Mouse (Mus musculus): ENCODE data around the gene Gm20661. TPM values are rescaled to one million over a fixed set of nuclear protein-coding genes. Genes with fewer than 3 reads are reported as not detected.
A peak's percentile ranks its signal among the peaks of the same experiment; 100 is the strongest.

Gm20661 gene
- polyA plus RNA-seq, 1 experiment from 2014 or later: 0.58 TPM

DNA sequence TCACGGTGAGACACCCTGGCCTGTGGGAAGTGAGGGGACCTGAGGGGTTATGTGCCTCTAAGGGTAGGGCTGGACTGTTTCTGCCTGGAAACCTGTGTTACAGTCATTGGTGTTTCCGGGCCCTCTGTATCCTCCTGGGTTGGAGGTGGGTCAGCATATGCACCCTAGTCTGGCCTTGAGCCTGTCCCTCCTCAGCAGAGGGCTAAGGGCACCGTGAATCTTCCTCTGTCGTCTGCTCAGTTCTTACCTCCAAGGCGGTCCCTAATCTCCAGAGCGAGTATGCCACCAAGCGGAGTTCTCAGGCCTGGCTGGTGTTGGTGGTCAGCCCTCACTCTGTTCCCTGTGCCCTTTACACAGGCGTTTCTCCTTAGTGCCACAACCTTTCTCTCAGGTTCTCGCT, 19.9 kb upstream of the Gm20661 start:
- WGBS: 94% methylated on average over 9 of the region's 9 CpGs
- Histone ChIP-seq H3K4me3 (ENCODE audit: low read depth, low read length) (no peak overlapping the region), H3K9ac (replicated peaks; ENCODE audit: low read depth, low read length) (no peak overlapping the region), H3K27ac (ENCODE audit: low read depth, low read length) (no peak overlapping the region), H3K36me3 (ENCODE audit: control insufficient read depth, insufficient read depth, low read length) (no peaks in the 10 kb centered on the region), H3K4me1 (ENCODE audit: control insufficient read depth, insufficient read depth, low read length) (peaks cover 4% of the 10 kb centered on the region; the same call in 1 of the 2 replicates), H3K9me3 (ENCODE audit: control insufficient read depth, low read length) (no peaks in the 10 kb centered on the region), H3K27me3 (ENCODE audit: control insufficient read depth, insufficient read depth, low read length) (no peaks in the 10 kb centered on the region), H3K4me2 (ENCODE audit: low read depth, low read length) (no peak overlapping the region)
- no peak for ATAC-seq (ENCODE audit: low read depth)

GRCm38 (mm10) chr9:107963700-107964099, 19.2 kb upstream of the Gm20661 start:
- Histone ChIP-seq H3K9ac (replicated peaks; ENCODE audit: low read depth, low read length) (no peak overlapping the region), H3K27me3 (ENCODE audit: control insufficient read depth, insufficient read depth, low read length) (no peaks in the 10 kb centered on the region), H3K9me3 (ENCODE audit: control insufficient read depth, low read length) (no peaks in the 10 kb centered on the region), H3K4me2 (ENCODE audit: low read depth, low read length) (no peak overlapping the region), H3K4me3 (ENCODE audit: low read depth, low read length) (no peak overlapping the region), H3K36me3 (ENCODE audit: control insufficient read depth, insufficient read depth, low read length) (no peaks in the 10 kb centered on the region), H3K27ac (ENCODE audit: low read depth, low read length) (no peak overlapping the region), H3K4me1 (ENCODE audit: control insufficient read depth, insufficient read depth, low read length) (peaks cover 4% of the 10 kb centered on the region; the same call in 1 of the 2 replicates)
- 34% methylated on average over 5 of the region's 5 CpGs for WGBS
- peak; percentile 54; the same call in 1 of the 2 replicates for ATAC-seq (ENCODE audit: low read depth)

GRCm38 (mm10) chr9:107964681-107965080, 18.2 kb upstream of the Gm20661 start:
- WGBS: 96% methylated on average over 9 of the region's 9 CpGs

GRCm38 (mm10) chr9:107966676-107967075, 16.2 kb upstream of the Gm20661 start:
- Histone ChIP-seq H3K9me3 (ENCODE audit: control insufficient read depth, low read length) (no peaks in the 10 kb centered on the region), H3K27me3 (ENCODE audit: control insufficient read depth, insufficient read depth, low read length) (no peaks in the 10 kb centered on the region), H3K4me2 (ENCODE audit: low read depth, low read length) (no peak overlapping the region), H3K36me3 (ENCODE audit: control insufficient read depth, insufficient read depth, low read length) (no peaks in the 10 kb centered on the region), H3K9ac (replicated peaks; ENCODE audit: low read depth, low read length) (no peak overlapping the region), H3K4me1 (ENCODE audit: control insufficient read depth, insufficient read depth, low read length) (no peaks in the 10 kb centered on the region), H3K4me3 (ENCODE audit: low read depth, low read length) (no peak overlapping the region), H3K27ac (ENCODE audit: low read depth, low read length) (no peak overlapping the region)
- ATAC-seq (ENCODE audit: low read depth): no peak
- 92% methylated on average over 10 of the region's 10 CpGs for WGBS

More at GRCm38 (mm10) chr9:107964681-107965080, 18.2 kb upstream of the Gm20661 start:
- Histone ChIP-seq H3K27ac (ENCODE audit: low read depth, low read length) (no peak overlapping the region), H3K4me1 (ENCODE audit: control insufficient read depth, insufficient read depth, low read length) (peaks cover 4% of the 10 kb centered on the region; the same call in 1 of the 2 replicates), H3K4me2 (ENCODE audit: low read depth, low read length) (no peak overlapping the region), H3K4me3 (ENCODE audit: low read depth, low read length) (no peak overlapping the region), H3K9ac (replicated peaks; ENCODE audit: low read depth, low read length) (no peak overlapping the region), H3K9me3 (ENCODE audit: control insufficient read depth, low read length) (no peaks in the 10 kb centered on the region), H3K27me3 (ENCODE audit: control insufficient read depth, insufficient read depth, low read length) (no peaks in the 10 kb centered on the region), H3K36me3 (ENCODE audit: control insufficient read depth, insufficient read depth, low read length) (no peaks in the 10 kb centered on the region)
- no peak for ATAC-seq (ENCODE audit: low read depth)

GRCm38 (mm10) chr9:107967437-107967836, 15.4 kb upstream of the Gm20661 start:
- no peak for ATAC-seq (ENCODE audit: low read depth)
- Histone ChIP-seq H3K27me3 (ENCODE audit: control insufficient read depth, insufficient read depth, low read length) (no peaks in the 10 kb centered on the region), H3K4me1 (ENCODE audit: control insufficient read depth, insufficient read depth, low read length) (no peaks in the 10 kb centered on the region), H3K4me3 (ENCODE audit: low read depth, low read length) (no peak overlapping the region), H3K36me3 (ENCODE audit: control insufficient read depth, insufficient read depth, low read length) (no peaks in the 10 kb centered on the region), H3K27ac (ENCODE audit: low read depth, low read length) (no peak overlapping the region), H3K9ac (replicated peaks; ENCODE audit: low read depth, low read length) (no peak overlapping the region), H3K9me3 (ENCODE audit: control insufficient read depth, low read length) (no peaks in the 10 kb centered on the region), H3K4me2 (ENCODE audit: low read depth, low read length) (no peak overlapping the region)
- 92% methylated on average over 6 of the region's 6 CpGs for WGBS

DNA sequence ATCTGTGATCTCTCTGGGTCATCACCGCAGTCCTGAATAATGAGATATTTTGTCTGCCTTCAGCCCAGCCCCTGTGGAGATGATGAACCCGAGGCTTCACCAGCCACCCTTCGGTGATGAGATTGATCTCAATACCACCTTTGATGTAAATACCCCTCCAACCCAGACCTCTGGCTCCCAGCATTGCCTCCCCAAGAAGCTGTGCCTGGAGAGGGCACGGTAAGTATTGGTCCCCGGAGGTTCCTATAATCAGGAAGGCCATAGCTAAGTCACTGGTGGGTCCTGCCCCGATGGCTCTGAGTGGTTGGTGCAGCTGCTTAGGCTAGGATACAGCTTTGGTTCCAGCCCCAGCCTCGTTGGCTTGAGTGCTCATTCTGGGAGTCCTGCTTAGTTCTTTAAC, 14.3 kb upstream of the Gm20661 start:
- ATAC-seq (ENCODE audit: low read depth): no peak
- Histone ChIP-seq H3K9me3 (ENCODE audit: control insufficient read depth, low read length) (no peaks in the 10 kb centered on the region), H3K36me3 (ENCODE audit: control insufficient read depth, insufficient read depth, low read length) (no peaks in the 10 kb centered on the region), H3K9ac (replicated peaks; ENCODE audit: low read depth, low read length) (no peak overlapping the region), H3K27me3 (ENCODE audit: control insufficient read depth, insufficient read depth, low read length) (no peaks in the 10 kb centered on the region), H3K27ac (ENCODE audit: low read depth, low read length) (no peak overlapping the region), H3K4me3 (ENCODE audit: low read depth, low read length) (no peak overlapping the region), H3K4me2 (ENCODE audit: low read depth, low read length) (no peak overlapping the region), H3K4me1 (ENCODE audit: control insufficient read depth, insufficient read depth, low read length) (no peaks in the 10 kb centered on the region)
- 91% methylated on average over 7 of the region's 7 CpGs for WGBS

DNA sequence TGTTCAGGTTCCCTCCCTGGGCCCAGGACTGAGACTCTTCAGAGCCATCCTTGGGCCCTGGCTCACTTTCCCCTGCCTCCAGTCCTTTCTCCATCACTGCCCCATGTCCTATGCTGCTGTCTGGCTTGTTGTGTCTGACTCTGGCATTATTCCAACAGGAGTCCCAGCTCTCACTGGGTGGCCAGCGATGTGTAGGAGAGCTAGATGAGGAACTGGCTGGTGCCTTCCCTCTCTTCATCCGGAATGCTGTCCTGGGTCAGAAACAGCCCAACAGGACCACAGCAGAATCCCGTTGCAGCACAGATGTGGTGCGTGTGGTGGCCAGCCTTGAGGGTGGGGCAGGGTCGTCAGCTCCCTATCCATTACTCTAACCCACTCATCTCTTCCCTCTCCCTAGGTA, 12.5 kb upstream of the Gm20661 start:
- no peak for ATAC-seq (ENCODE audit: low read depth)
- H3K9ac ChIP-seq (replicated peaks; ENCODE audit: low read depth, low read length): no peak overlapping the region
- H3K9me3 ChIP-seq (ENCODE audit: control insufficient read depth, low read length): no peaks in the 10 kb centered on the region
- H3K4me3 ChIP-seq (ENCODE audit: low read depth, low read length): no peak overlapping the region
- H3K4me2 ChIP-seq (ENCODE audit: low read depth, low read length): no peak overlapping the region
- WGBS: 85% methylated on average over 5 of the region's 5 CpGs
- H3K4me1 ChIP-seq (ENCODE audit: control insufficient read depth, insufficient read depth, low read length): no peaks in the 10 kb centered on the region
- no peaks in the 10 kb centered on the region for H3K36me3 ChIP-seq (ENCODE audit: control insufficient read depth, insufficient read depth, low read length)
- H3K27me3 ChIP-seq (ENCODE audit: control insufficient read depth, insufficient read depth, low read length): no peaks in the 10 kb centered on the region
- no peak overlapping the region for H3K27ac ChIP-seq (ENCODE audit: low read depth, low read length)

GRCm38 (mm10) chr9:107971690-107972541, 10.9 kb upstream of the Gm20661 start:
- Histone ChIP-seq H3K36me3 (ENCODE audit: control insufficient read depth, insufficient read depth, low read length) (no peaks in the 10 kb centered on the region), H3K4me1 (ENCODE audit: control insufficient read depth, insufficient read depth, low read length) (no peaks in the 10 kb centered on the region), H3K4me2 (ENCODE audit: low read depth, low read length) (no peak overlapping the region), H3K27me3 (ENCODE audit: control insufficient read depth, insufficient read depth, low read length) (no peaks in the 10 kb centered on the region), H3K9me3 (ENCODE audit: control insufficient read depth, low read length) (no peaks in the 10 kb centered on the region), H3K9ac (replicated peaks; ENCODE audit: low read depth, low read length) (no peak overlapping the region), H3K4me3 (ENCODE audit: low read depth, low read length) (no peak overlapping the region), H3K27ac (ENCODE audit: low read depth, low read length) (no peak overlapping the region)
- ATAC-seq (ENCODE audit: low read depth): no peak
- WGBS: 88% methylated on average over 8 of the region's 8 CpGs

DNA sequence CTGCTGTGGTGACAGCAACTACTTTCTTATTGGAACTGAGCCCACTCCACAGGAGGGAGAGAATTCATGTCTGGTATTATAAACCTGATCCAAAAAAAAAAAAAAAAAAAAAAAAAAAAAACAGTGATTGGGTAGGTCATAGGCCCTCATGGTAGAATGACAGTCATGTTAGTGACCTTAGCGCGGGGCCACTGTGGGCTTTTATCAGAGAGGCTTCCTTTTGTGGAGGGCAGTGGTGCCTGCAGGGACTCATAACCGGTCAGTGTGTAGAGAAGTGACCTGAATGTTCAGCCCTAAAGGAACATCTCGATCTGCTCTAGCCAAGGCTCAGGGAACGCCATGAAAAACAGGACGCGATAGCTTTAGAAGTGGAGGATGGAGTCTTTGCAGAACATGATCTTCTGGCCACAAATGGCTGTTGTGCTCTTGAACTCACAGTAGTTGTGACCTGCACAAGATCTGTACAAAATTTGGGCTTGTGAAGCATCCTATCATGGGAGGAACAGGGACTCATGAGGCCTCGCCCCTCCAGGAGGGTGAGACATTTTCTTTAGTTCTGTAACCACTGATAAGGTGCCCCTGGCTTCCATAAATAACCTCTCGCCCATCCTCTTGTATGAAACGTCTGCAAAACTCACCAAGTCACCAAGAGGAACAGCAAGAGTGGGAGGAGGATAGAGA, 8.2 kb upstream of the Gm20661 start:
- Histone ChIP-seq H3K4me1 (ENCODE audit: control insufficient read depth, insufficient read depth, low read length) (no peaks in the 10 kb centered on the region), H3K27ac (ENCODE audit: low read depth, low read length) (no peak overlapping the region), H3K36me3 (ENCODE audit: control insufficient read depth, insufficient read depth, low read length) (no peaks in the 10 kb centered on the region), H3K9ac (replicated peaks; ENCODE audit: low read depth, low read length) (no peak overlapping the region), H3K4me2 (ENCODE audit: low read depth, low read length) (no peak overlapping the region), H3K4me3 (ENCODE audit: low read depth, low read length) (no peak overlapping the region), H3K9me3 (ENCODE audit: control insufficient read depth, low read length) (no peaks in the 10 kb centered on the region), H3K27me3 (ENCODE audit: control insufficient read depth, insufficient read depth, low read length) (no peaks in the 10 kb centered on the region)
- WGBS: 85% methylated on average over 10 of the region's 10 CpGs
- ATAC-seq (ENCODE audit: low read depth): no peak

Measured in neural tube, embryonic 14.5 days (tissue).